Comparison of ENCODE assay signal across 9 mouse cellular contexts in genomic region chr7:25275555-25276298, GRCm38 (mm10). TPM values are rescaled to one million over a fixed set of nuclear protein-coding genes. Genes with fewer than 3 reads are reported as not detected.
DNase-seq lines count a peak whose midpoint lies in the region; ATAC-seq lines count a peak whose summit lies in the region.
"Had no signal": no experiment of that assay in that cellular context is flagged by ENCODE, and none has a peak within 500 bp of the region (broad histone marks: within the 10 kb centered on the region; RNA-seq: fewer than 3 reads in every experiment).

No protein-coding gene starts in this region.

- no peak for ATAC-seq in liver, embryonic 13.5 days (ENCODE audit: low read depth)

- H3K9ac ChIP-seq in liver, embryonic 13.5 days = peak overlapping the region; percentile 83

- H3K9me3 ChIP-seq in liver, embryonic 13.5 days (replicated peaks) = no peaks in the 10 kb centered on the region

- H3K27ac ChIP-seq in liver, embryonic 13.5 days = peak overlapping the region; percentile 96

- peaks cover 30% of the 10 kb centered on the region for H3K36me3 ChIP-seq in liver, embryonic 13.5 days

- no peak overlapping the region for H3K4me3 ChIP-seq in liver, embryonic 13.5 days (replicated peaks)

- no peaks in the 10 kb centered on the region for H3K27me3 ChIP-seq in liver, embryonic 13.5 days

- WGBS in liver, embryonic 13.5 days (ENCODE audit: insufficient replicate concordance) = 64% methylated on average over 9 of the region's 9 CpGs

- H3K4me1 ChIP-seq in liver, embryonic 13.5 days (replicated peaks) = peaks cover 97% of the 10 kb centered on the region

- peak overlapping the region; percentile 61 for H3K4me2 ChIP-seq in liver, embryonic 13.5 days

- DNase-seq in cerebellum, adult 9-10 months = peak; percentile 55
- no peak for DNase-seq in cerebellum, adult 11 months
- DNase-seq in urinary bladder, adult 2 months (ENCODE audit: low spot score) = peak; percentile 53
- no peak for DNase-seq in urinary bladder, postnatal 10 days (ENCODE audit: low spot score)
- DNase-seq in liver, embryonic 13.5 days = no peak
- peak; percentile 53 to 58 for DNase-seq in urinary bladder, postnatal 4 days (ENCODE audit: low spot score in 2 of 2)
- no peak for DNase-seq in layer of hippocampus, postnatal 36 days
- no peak for DNase-seq in embryo, embryonic 10 days (ENCODE audit: low spot score)

RNA-seq across cellular contexts. Expression of gene Cic, which starts 8.2 kb away (rescaled TPM):
- polyA plus RNA-seq in urinary bladder, adult 2 months (2012; rRNA removed) = 30.8 and 58.8 TPM in 2 replicates
- 9.7 and 10.4 TPM in 2 replicates for polyA plus RNA-seq in liver, embryonic 13.5 days (2015; fragmentation: Nextera tagmentation; extraction: Ambion mirVana)
- total RNA-seq in layer of hippocampus, postnatal 36 days (2021) = 100 to 1,000 TPM; 173 to 213 TPM

RNA-seq across cellular contexts. Expression of gene Pafah1b3, which starts 22.1 kb away (rescaled TPM):
- 40.1 and 48.5 TPM in 2 replicates for polyA plus RNA-seq in urinary bladder, adult 2 months (2012; rRNA removed)
- 29.3 and 31.6 TPM in 2 replicates for polyA plus RNA-seq in liver, embryonic 13.5 days (2015; fragmentation: Nextera tagmentation; extraction: Ambion mirVana)
- total RNA-seq in layer of hippocampus, postnatal 36 days (2021) = 10 to 100 TPM; 21.2 to 25.9 TPM

RNA-seq across cellular contexts. Expression of gene Erf, which starts 25.2 kb away (rescaled TPM):
- 23.6 and 26.8 TPM in 2 replicates for polyA plus RNA-seq in urinary bladder, adult 2 months (2012; rRNA removed)
- 4.3 TPM in 2 replicates for polyA plus RNA-seq in liver, embryonic 13.5 days (2015; fragmentation: Nextera tagmentation; extraction: Ambion mirVana)
- 10 to 100 TPM; 34.3 to 35.4 TPM for total RNA-seq in layer of hippocampus, postnatal 36 days (2021)

RNA-seq across cellular contexts. Expression of gene Prr19, which starts 25.5 kb away (rescaled TPM):
- polyA plus RNA-seq in urinary bladder, adult 2 months (2012; rRNA removed) = 0.06 TPM in 1 of 2 replicates, not detected in the other
- polyA plus RNA-seq in liver, embryonic 13.5 days (2015; fragmentation: Nextera tagmentation; extraction: Ambion mirVana) = not detected in 2 replicates
- total RNA-seq in layer of hippocampus, postnatal 36 days (2021) = not detected
- polyA plus RNA-seq: spleen, adult 2 months had no signal

RNA-seq across cellular contexts. Expression of gene Tmem145, which starts 30.2 kb away (rescaled TPM):
- 0.06 and 0.11 TPM in 2 replicates for polyA plus RNA-seq in urinary bladder, adult 2 months (2012; rRNA removed)
- 0.10 TPM in 1 of 2 replicates, not detected in the other for polyA plus RNA-seq in liver, embryonic 13.5 days (2015; fragmentation: Nextera tagmentation; extraction: Ambion mirVana)
- total RNA-seq in layer of hippocampus, postnatal 36 days (2021) = 10 to 100 TPM; 24.5 to 26.0 TPM
- polyA plus RNA-seq: spleen, adult 2 months had no signal

Comparison
In these comparisons a context has a peak if more than half of its experiments do, and no peak if none do; other contexts are left out.
1. DNase-seq: peak in cerebellum, adult 9-10 months (single experiment), urinary bladder, adult 2 months (single experiment) and urinary bladder, postnatal 4 days (2 of 2); none in cerebellum, adult 11 months (single experiment), urinary bladder, postnatal 10 days (single experiment), liver, embryonic 13.5 days (single experiment), layer of hippocampus, postnatal 36 days (0 of 2) and embryo, embryonic 10 days (single experiment).